Mouse (Mus musculus) spleen, adult 2 months (tissue): ENCODE measurements around the gene Tfeb.

ENCODE experiments used
- CTCF ChIP-seq: fragments of 200-500 bp; IDR thresholded peaks from 2 replicates; pipeline ENCODE4 v1.5.1; 2011; ENCODE audit warnings: mild to moderate bottlenecking, inconsistent platforms; ENCODE audit not compliant: insufficient read depth, insufficient read length, insufficient replicate concordance; ENCODE audit errors: extremely low read depth
- POLR2A ChIP-seq: fragments of 200-500 bp; IDR thresholded peaks from 2 replicates; pipeline ENCODE4 v1.6.1; 2011; ENCODE audit warnings: low read depth, low read length, inconsistent platforms

- TF ChIP-seq POLR2A (no peak), CTCF (no peak)
These were observed 30.2 kb downstream of the Tfeb start for GRCm38 (mm10) chr17:47767081-47767455.
